Mouse (Mus musculus) bone marrow macrophage, adult 2 months (primary cell): Measurements from ENCODE around the gene Ak1.

Experiments used
- CTCF ChIP-seq: IDR thresholded peaks from 2 replicates; pipeline ENCODE4 v1.5.1; 2012; ENCODE audit warnings: low read depth, mild to moderate bottlenecking, low read length, moderate library complexity
- POLR2A ChIP-seq: IDR thresholded peaks from 2 replicates; pipeline ENCODE4 v1.6.1; 2012; ENCODE audit warnings: mild to moderate bottlenecking, low read depth, low read length, borderline replicate concordance

DNA sequence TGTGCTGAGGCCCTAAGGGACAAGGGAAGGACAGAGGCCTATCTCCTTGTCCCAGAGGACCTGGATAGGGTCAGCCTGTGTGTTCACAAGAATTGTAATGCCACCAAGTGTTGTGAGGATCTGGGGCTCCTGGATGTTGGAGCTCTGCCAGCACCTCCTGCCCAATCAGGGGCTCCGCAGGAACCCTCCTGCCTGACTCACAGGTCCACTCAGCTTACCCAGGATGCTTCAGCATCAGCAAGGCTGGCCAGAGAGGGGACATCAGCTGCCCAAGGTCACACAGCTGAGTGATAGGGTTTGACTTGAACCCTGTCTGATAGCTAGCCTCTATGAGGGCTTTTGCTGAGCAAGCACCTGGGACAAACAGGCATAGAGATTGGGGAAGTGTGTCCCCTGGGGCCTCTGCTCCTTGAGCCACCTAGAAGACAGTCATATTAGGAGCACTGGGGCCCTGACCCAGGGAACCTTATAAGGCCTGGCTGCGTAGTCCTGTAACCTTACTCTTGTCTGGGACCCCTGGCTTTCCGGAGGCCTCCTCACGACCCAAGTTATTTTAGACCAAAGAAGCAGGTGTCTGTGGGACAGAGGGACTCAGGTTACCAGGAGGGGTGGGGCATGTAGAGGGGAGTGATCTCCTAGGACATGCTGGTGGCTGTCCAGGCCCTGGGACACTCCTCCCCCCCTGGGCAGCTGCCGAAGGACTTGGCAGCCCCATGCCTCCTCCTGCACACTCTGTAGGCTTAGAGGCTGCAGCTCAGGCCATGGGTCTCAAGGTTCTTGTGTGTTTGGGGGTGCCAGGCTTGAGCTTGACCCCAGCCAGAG, 4.5 kb downstream of the Ak1 start:
- TF ChIP-seq CTCF (no peak), POLR2A (no peak)
